ENCODE assay signal across 8 mouse cellular contexts in genomic region chr1:39576431-39577243, GRCm38 (mm10). TPM values are rescaled to one million over a fixed set of nuclear protein-coding genes. Genes with fewer than 3 reads are reported as not detected.
DNase-seq lines count a peak whose midpoint lies in the region; ATAC-seq and TF ChIP-seq lines count a peak whose summit lies in the region.

No protein-coding gene starts in this region.

- no peak for TF ChIP-seq CTCF in kidney, postnatal 0 days (IDR thresholded peaks at IDR 0.05; ENCODE audit: low read depth)
- TF ChIP-seq CTCF in olfactory bulb, adult 2 months (IDR thresholded peaks at IDR 0.05; ENCODE audit: insufficient read depth, low read depth, low read length): no peak

- H3K4me2 ChIP-seq in embryonic facial prominence, embryonic 15.5 days (replicated peaks): peak overlapping the region; percentile 62
- peak overlapping the region; percentile 77 for H3K4me2 ChIP-seq in heart, embryonic 13.5 days
- H3K4me2 ChIP-seq in kidney, postnatal 0 days (ENCODE audit: low read length): peak overlapping the region; percentile 94
- peak overlapping the region; percentile 66 for H3K4me2 ChIP-seq in lung, embryonic 15.5 days

- H3K4me3 ChIP-seq in embryonic facial prominence, embryonic 15.5 days (replicated peaks): peak overlapping the region; percentile 96
- peak overlapping the region; percentile 94 for H3K4me3 ChIP-seq in heart, embryonic 13.5 days
- H3K4me3 ChIP-seq in kidney, postnatal 0 days (replicated peaks; ENCODE audit: low read depth, low read length): peak overlapping the region; percentile 95
- H3K4me3 ChIP-seq in lung, embryonic 15.5 days: peak overlapping the region; percentile 73
- peak overlapping the region; percentile 85 for H3K4me3 ChIP-seq in olfactory bulb, adult 2 months (ENCODE audit: insufficient read depth, low read depth, low read length)

- H3K4me1 ChIP-seq in embryonic facial prominence, embryonic 15.5 days: peaks cover 27% of the 10 kb centered on the region
- H3K4me1 ChIP-seq in heart, embryonic 13.5 days: peaks cover 42% of the 10 kb centered on the region
- H3K4me1 ChIP-seq in kidney, postnatal 0 days (replicated peaks; ENCODE audit: insufficient read depth, low read length): peaks cover 9% of the 10 kb centered on the region; the same call in 1 of the 2 replicates
- H3K4me1 ChIP-seq in lung, embryonic 15.5 days: peaks cover 28% of the 10 kb centered on the region
- H3K4me1 ChIP-seq in olfactory bulb, adult 2 months (ENCODE audit: control insufficient read depth, insufficient read depth, low read length): peaks cover 4% of the 10 kb centered on the region; the same call in 1 of the 2 replicates

- no peaks in the 10 kb centered on the region for H3K9me3 ChIP-seq in embryonic facial prominence, embryonic 15.5 days (replicated peaks)
- no peaks in the 10 kb centered on the region for H3K9me3 ChIP-seq in heart, embryonic 13.5 days
- H3K9me3 ChIP-seq in kidney, postnatal 0 days (replicated peaks; ENCODE audit: low read length): no peaks in the 10 kb centered on the region
- H3K9me3 ChIP-seq in lung, embryonic 15.5 days: no peaks in the 10 kb centered on the region

- DNase-seq in 3T3-L1 (ENCODE audit: low read depth, low spot score): peak; percentile 64
- peak; percentile 61 for DNase-seq in adipocyte (ENCODE audit: low spot score)
- peak; percentile 63 for DNase-seq in kidney, postnatal 0 days (ENCODE audit: low spot score)
- peak; percentile 75 for DNase-seq in thymus, postnatal 0 days (ENCODE audit: low spot score)

- peak overlapping the region; percentile 93 for H3K9ac ChIP-seq in embryonic facial prominence, embryonic 15.5 days
- peak overlapping the region; percentile 99 for H3K9ac ChIP-seq in heart, embryonic 13.5 days
- peak overlapping the region; percentile 96 for H3K9ac ChIP-seq in kidney, postnatal 0 days (ENCODE audit: low read depth, low read length)
- peak overlapping the region; percentile 85 for H3K9ac ChIP-seq in lung, embryonic 15.5 days

- ATAC-seq in embryonic facial prominence, embryonic 15.5 days (ENCODE audit: insufficient number of reproducible peaks, low FRiP score, low TSS enrichment, low read depth): peak; percentile 81
- peak; percentile 58 for ATAC-seq in heart, embryonic 13.5 days (ENCODE audit: extremely low read depth, insufficient number of reproducible peaks, low FRiP score, low TSS enrichment)
- peak; percentile 72 for ATAC-seq in kidney, postnatal 0 days (replicated peaks; ENCODE audit: low FRiP score, low read depth)
- ATAC-seq in lung, embryonic 15.5 days (ENCODE audit: borderline replicate concordance, extremely low read depth, low FRiP score, low TSS enrichment): peak; percentile 75

- peak overlapping the region; percentile 100 for H3K27ac ChIP-seq in embryonic facial prominence, embryonic 15.5 days (replicated peaks)
- H3K27ac ChIP-seq in heart, embryonic 13.5 days (replicated peaks): peak overlapping the region; percentile 99
- peak overlapping the region; percentile 99 for H3K27ac ChIP-seq in kidney, postnatal 0 days
- peak overlapping the region; percentile 99 for H3K27ac ChIP-seq in lung, embryonic 15.5 days
- H3K27ac ChIP-seq in olfactory bulb, adult 2 months (ENCODE audit: insufficient read depth, low read depth, low read length): peak overlapping the region; percentile 86

- no peaks in the 10 kb centered on the region for H3K27me3 ChIP-seq in embryonic facial prominence, embryonic 15.5 days
- no peaks in the 10 kb centered on the region for H3K27me3 ChIP-seq in heart, embryonic 13.5 days (replicated peaks)
- H3K27me3 ChIP-seq in kidney, postnatal 0 days (ENCODE audit: insufficient read depth, low read length): no peaks in the 10 kb centered on the region
- H3K27me3 ChIP-seq in lung, embryonic 15.5 days: no peaks in the 10 kb centered on the region

- H3K36me3 ChIP-seq in embryonic facial prominence, embryonic 15.5 days: no peaks in the 10 kb centered on the region
- peaks cover 4% of the 10 kb centered on the region; the same call in 1 of the 2 replicates for H3K36me3 ChIP-seq in heart, embryonic 13.5 days
- H3K36me3 ChIP-seq in kidney, postnatal 0 days (ENCODE audit: insufficient read depth, low read length): no peaks in the 10 kb centered on the region
- no peaks in the 10 kb centered on the region for H3K36me3 ChIP-seq in lung, embryonic 15.5 days

- under 1% methylated on average over 88 of the region's 88 CpGs for WGBS in embryonic facial prominence, embryonic 15.5 days
- WGBS in heart, embryonic 13.5 days: under 1% methylated on average over 87 of the region's 88 CpGs
- under 1% methylated on average over 86 of the region's 88 CpGs for WGBS in kidney, postnatal 0 days
- WGBS in lung, embryonic 15.5 days: under 1% methylated on average over 88 of the region's 88 CpGs
- under 1% methylated on average over 88 of the region's 88 CpGs for WGBS in olfactory bulb, adult 2 months

- no peak for TF ChIP-seq POLR2A in olfactory bulb, adult 2 months (IDR thresholded peaks at IDR 0.05; ENCODE audit: insufficient read depth, low read depth, low read length)

RNA-seq across cellular contexts. Expression of gene Rnf149, which starts 0.6 kb away (rescaled TPM):
- 36.0 and 36.7 TPM in 2 replicates for polyA plus RNA-seq in embryonic facial prominence, embryonic 15.5 days (2015; fragmentation: Nextera tagmentation; extraction: Ambion mirVana)
- polyA plus RNA-seq in heart, embryonic 13.5 days (2015; fragmentation: Nextera tagmentation; extraction: Ambion mirVana): 14.5 and 15.2 TPM in 2 replicates
- polyA plus RNA-seq in kidney, postnatal 0 days (2015; fragmentation: Nextera tagmentation; extraction: Ambion mirVana): 26.4 and 27.7 TPM in 2 replicates
- polyA plus RNA-seq in lung, embryonic 15.5 days (2015; fragmentation: Nextera tagmentation; extraction: Ambion mirVana): 28.8 and 30.7 TPM in 2 replicates
- not detected in 2 replicates for polyA plus RNA-seq in olfactory bulb, adult 2 months (2012; ENCODE audit: insufficient read depth, insufficient read length, low replicate concordance, missing spikeins)
- 10.6 and 18.3 TPM in 2 replicates for polyA plus RNA-seq in thymus, postnatal 0 days (2015; fragmentation: Nextera tagmentation; extraction: Ambion mirVana)

RNA-seq across cellular contexts. Expression of gene Cnot11, which starts 41.8 kb away (rescaled TPM):
- 19.4 and 21.2 TPM in 2 replicates for polyA plus RNA-seq in embryonic facial prominence, embryonic 15.5 days (2015; fragmentation: Nextera tagmentation; extraction: Ambion mirVana)
- 14.0 and 15.0 TPM in 2 replicates for polyA plus RNA-seq in heart, embryonic 13.5 days (2015; fragmentation: Nextera tagmentation; extraction: Ambion mirVana)
- 16.8 and 18.6 TPM in 2 replicates for polyA plus RNA-seq in kidney, postnatal 0 days (2015; fragmentation: Nextera tagmentation; extraction: Ambion mirVana)
- polyA plus RNA-seq in lung, embryonic 15.5 days (2015; fragmentation: Nextera tagmentation; extraction: Ambion mirVana): 21.2 and 21.5 TPM in 2 replicates
- polyA plus RNA-seq in olfactory bulb, adult 2 months (2012; ENCODE audit: insufficient read depth, insufficient read length, low replicate concordance, missing spikeins): not detected in 2 replicates
- 24.3 and 24.6 TPM in 2 replicates for polyA plus RNA-seq in thymus, postnatal 0 days (2015; fragmentation: Nextera tagmentation; extraction: Ambion mirVana)

Comparison
In these comparisons a context has a peak if more than half of its experiments do, and no peak if none do; other contexts are left out.
1. Peak in every context shown above with its lines: DNase-seq, ATAC-seq, H3K4me3 ChIP-seq and H3K27ac ChIP-seq.